Mouse (Mus musculus) cerebellum, postnatal 10 days (tissue): ENCODE data around the gene Prss32.
"Not testable (repeated sequence)": the region's sequence is repeated elsewhere in the genome, so short reads cannot be mapped to it uniquely, and the experiment has no call there.

Source experiments
- DNase-seq, 2 experiments: peaks; one replicate each; pipeline ENCODE4 v3.0.0; 2021; ENCODE audit warnings: mixed read lengths in 2 of 2

The Prss32 gene

GRCm38 (mm10) chr17:23843141-23843811, 379 bp upstream of the Prss32 start:
- DNase-seq: peak in 1 of 2 experiments; percentile 34

- no peak for DNase-seq
Measured at GRCm38 (mm10) chr17:23850028-23850427, 6.4 kb downstream of the Prss32 start.

- DNase-seq: peak; percentile 82 to 89
Measured at GRCm38 (mm10) chr17:23850853-23851749, 7.4 kb downstream of the Prss32 start.

GRCm38 (mm10) chr17:23853292-23853691, 9.6 kb downstream of the Prss32 start:
- peak; percentile 86 for DNase-seq

DNA sequence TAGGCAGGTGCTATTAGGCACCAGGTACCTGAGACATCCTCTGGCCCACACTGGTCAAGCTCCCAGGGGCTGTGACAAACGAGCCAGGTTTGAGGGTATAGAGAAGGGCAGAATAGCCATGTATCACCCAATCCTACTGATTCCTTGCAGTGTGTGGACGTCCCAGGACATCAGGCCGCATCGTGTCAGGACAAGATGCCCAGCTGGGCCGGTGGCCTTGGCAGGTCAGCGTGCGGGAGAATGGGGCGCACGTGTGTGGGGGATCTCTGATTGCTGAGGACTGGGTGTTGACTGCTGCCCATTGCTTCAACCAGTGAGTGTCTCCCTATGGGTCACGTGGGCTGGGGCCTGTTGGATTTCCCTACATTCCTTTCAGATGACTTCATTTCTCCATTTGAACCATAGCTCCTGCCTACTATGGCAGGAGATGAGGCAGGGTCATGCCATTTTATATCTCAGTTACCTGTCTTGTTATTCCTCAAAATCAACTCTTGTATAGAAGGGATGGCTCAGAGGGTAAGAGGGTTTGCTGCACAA, 10.6 kb downstream of the Prss32 start:
- DNase-seq: no peak

DNA sequence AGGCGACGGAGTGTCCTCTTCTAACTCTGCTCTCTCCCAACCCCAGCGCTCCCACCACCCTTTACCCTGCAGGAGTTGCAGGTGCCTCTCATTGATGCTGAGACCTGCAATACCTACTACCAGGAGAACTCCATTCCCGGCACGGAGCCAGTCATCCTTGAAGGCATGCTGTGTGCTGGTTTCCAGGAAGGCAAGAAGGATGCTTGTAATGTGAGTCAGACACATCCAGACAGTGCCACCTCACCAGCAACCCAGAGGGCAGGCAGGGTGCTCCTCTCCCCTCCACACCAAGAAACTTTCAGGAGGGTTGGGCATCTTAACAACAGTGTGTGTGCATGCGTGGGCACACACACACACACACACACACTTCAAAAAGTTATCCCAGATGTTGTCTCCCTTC, 13.5 kb downstream of the Prss32 start:
- no peak for DNase-seq

- DNase-seq: no peak
Measured at GRCm38 (mm10) chr17:23857913-23858312, 14.3 kb downstream of the Prss32 start.

GRCm38 (mm10) chr17:23862926-23863325, 19.3 kb downstream of the Prss32 start:
- peak in 1 of 2 experiments; percentile 53 for DNase-seq

DNA sequence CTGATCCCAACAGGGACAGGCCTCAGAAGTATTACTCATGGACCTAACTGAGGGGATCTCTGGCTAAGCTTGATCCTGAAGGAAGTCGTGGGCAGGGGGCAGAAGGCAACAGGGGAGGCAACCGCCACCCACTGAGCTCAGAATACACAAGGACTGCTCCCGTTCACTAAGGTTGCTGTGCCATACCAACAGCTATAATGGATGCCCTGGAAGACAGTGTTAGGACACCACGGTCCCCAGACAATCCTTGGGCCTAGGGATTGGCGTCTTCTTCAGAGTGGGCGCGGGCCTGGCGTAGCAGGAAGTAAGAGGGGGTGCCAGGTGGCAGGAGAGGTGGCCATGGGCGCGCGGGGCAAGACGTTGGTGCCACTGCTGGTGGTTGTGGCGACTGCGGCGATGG, 24.1 kb downstream of the Prss32 start, which contains the start of gene Prss21:
Gene Prss21, plus strand, starts transcription at position 301 of the 400 bp plus-strand sequence.
- no peak for DNase-seq

DNA sequence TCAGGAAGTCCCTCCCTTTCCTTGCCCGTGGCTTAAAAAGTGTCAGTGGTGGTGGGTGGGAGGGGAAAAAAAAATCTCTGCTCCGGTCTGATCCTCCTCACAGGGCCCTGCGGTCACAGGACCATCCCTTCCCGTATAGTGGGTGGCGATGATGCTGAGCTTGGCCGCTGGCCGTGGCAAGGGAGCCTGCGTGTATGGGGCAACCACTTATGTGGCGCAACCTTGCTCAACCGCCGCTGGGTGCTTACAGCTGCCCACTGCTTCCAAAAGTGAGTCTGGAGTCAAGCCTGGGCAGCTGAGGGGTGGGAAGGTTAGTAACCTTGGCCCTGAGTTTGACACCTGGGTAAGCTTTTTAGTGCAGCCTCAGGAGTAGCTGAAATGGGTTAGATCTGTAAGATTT, 24.9 kb downstream of the Prss32 start:
- no peak for DNase-seq

- DNase-seq: peak; percentile 75 to 80
Measured at GRCm38 (mm10) chr17:23873884-23874856, 30.5 kb downstream of the Prss32 start.

DNA sequence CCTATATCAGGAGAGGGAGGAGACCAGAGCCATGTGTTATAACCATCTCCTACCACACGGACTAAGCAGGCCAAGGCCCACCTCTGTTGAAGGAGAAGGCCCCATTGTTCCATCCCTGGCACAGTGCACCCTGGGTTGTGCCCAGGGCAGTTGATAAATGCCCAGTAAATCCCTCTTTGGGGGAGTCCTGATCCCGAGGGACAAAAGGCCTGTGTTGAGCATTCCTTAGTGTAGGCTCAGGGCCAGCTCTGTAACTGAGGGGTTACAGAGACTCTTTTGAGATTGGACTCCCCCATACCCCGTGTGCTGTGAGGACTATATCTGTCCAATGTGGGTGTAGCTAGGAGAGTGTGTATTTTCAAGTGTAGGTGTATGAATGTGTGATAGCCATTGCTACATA, 33.1 kb downstream of the Prss32 start:
- DNase-seq: peak in 1 of 2 experiments; percentile 48

- peak in 1 of 2 experiments; percentile 27 for DNase-seq
Measured at GRCm38 (mm10) chr17:23877166-23877565, 33.5 kb downstream of the Prss32 start.

DNA sequence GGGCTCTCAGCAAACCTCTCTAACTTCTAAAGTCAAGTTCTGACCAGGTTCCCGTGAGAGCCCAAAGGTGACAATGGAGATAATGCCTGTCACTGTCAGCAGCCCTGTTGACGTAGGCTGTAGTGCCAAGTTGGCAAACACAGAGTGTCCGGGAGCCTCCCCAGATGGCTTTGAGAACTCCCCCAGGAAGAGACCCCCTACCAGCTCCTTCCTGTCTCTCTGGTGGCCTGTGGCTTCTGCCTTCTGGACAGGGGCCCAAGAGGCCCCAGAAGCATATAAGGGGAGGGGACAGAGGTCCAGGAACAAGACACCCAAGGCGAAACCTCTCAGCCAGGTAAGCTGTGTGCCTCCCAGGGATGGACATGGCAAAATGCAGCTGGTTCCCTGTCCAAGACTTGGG, 36.9 kb downstream of the Prss32 start, which contains the start of the genes Dcpp1 and Dcpp2:
Gene Dcpp1, plus strand, starts transcription at position 301 of the 400 bp plus-strand sequence.
Gene Dcpp2, plus strand, starts transcription at position 305 of the 400 bp plus-strand sequence.
- not testable (repeated sequence) for DNase-seq
